Comparison of ENCODE assay signal across 26 mouse cellular contexts in genomic region chr14:102013238-102013637, GRCm38 (mm10).
A peak's percentile ranks its signal among the peaks of the same experiment; 100 is the strongest.
DNase-seq lines count a peak whose midpoint lies in the region; ATAC-seq and TF ChIP-seq lines count a peak whose summit lies in the region.
"Had no signal": no experiment of that assay in that cellular context is flagged by ENCODE, and none has a peak within 500 bp of the region (broad histone marks: within the 10 kb centered on the region; RNA-seq: fewer than 3 reads in every experiment).

No protein-coding gene starts in this region.

- no peak overlapping the region for H3K27ac ChIP-seq in kidney, adult 2 months (ENCODE audit: insufficient read depth, low read depth, low read length)
- no peak overlapping the region for H3K27ac ChIP-seq in kidney, embryonic 14.5 days (ENCODE audit: low read depth, low read length)
- no peak overlapping the region for H3K27ac ChIP-seq in liver, postnatal 0 days (ENCODE audit: low read depth)
- no peak overlapping the region for H3K27ac ChIP-seq in intestine, embryonic 16.5 days (ENCODE audit: low read length)
- H3K27ac ChIP-seq: heart, embryonic 10.5 days; heart, embryonic 15.5 days; hindbrain, embryonic 13.5 days; layer of hippocampus, adult 2 months; limb, embryonic 10.5 days; limb, embryonic 15.5 days; midbrain, embryonic 12.5 days; neural tube, embryonic 13.5 days had no signal

- no peak overlapping the region for H3K4me3 ChIP-seq in kidney, adult 2 months (ENCODE audit: insufficient read depth, low read depth, low read length)
- H3K4me3 ChIP-seq in kidney, embryonic 14.5 days (ENCODE audit: low read length) = no peak overlapping the region
- no peak overlapping the region for H3K4me3 ChIP-seq in liver, postnatal 0 days (ENCODE audit: low read depth, low read length)
- no peak overlapping the region for H3K4me3 ChIP-seq in intestine, embryonic 16.5 days (ENCODE audit: low read length)
- H3K4me3 ChIP-seq: erythroblast, embryonic 14.5 days; heart, embryonic 10.5 days; heart, embryonic 15.5 days; hindbrain, embryonic 13.5 days; layer of hippocampus, adult 2 months; limb, embryonic 10.5 days; limb, embryonic 15.5 days; midbrain, embryonic 12.5 days; neural tube, embryonic 13.5 days had no signal

- H3K9ac ChIP-seq in kidney, embryonic 14.5 days (ENCODE audit: low read depth, low read length) = no peak overlapping the region
- no peak overlapping the region for H3K9ac ChIP-seq in liver, postnatal 0 days (replicated peaks)
- no peak overlapping the region for H3K9ac ChIP-seq in intestine, embryonic 16.5 days (ENCODE audit: low read depth, low read length)
- H3K9ac ChIP-seq: heart, embryonic 15.5 days; hindbrain, embryonic 13.5 days; limb, embryonic 15.5 days; midbrain, embryonic 12.5 days; neural tube, embryonic 13.5 days had no signal

- no peak for TF ChIP-seq CTCF in kidney, adult 2 months (conservative IDR thresholded peaks at IDR 0.05; ENCODE audit: insufficient read depth, insufficient read length, low read depth, low read length)
- TF ChIP-seq CTCF in liver, postnatal 0 days (IDR thresholded peaks at IDR 0.05; ENCODE audit: low read depth) = no peak

- no peak overlapping the region for H3K4me2 ChIP-seq in kidney, embryonic 14.5 days (replicated peaks; ENCODE audit: low read depth, low read length)
- no peak overlapping the region for H3K4me2 ChIP-seq in liver, postnatal 0 days (ENCODE audit: low read depth, low read length)
- H3K4me2 ChIP-seq in intestine, embryonic 16.5 days (ENCODE audit: low read depth, low read length) = no peak overlapping the region
- H3K4me2 ChIP-seq: heart, embryonic 15.5 days; hindbrain, embryonic 13.5 days; limb, embryonic 15.5 days; midbrain, embryonic 12.5 days; neural tube, embryonic 13.5 days had no signal

- H3K4me1 ChIP-seq in kidney, adult 2 months (ENCODE audit: control insufficient read depth, insufficient read depth, low read length) = peaks cover 3% of the 10 kb centered on the region
- no peaks in the 10 kb centered on the region for H3K4me1 ChIP-seq in kidney, embryonic 14.5 days (ENCODE audit: control insufficient read depth, insufficient read depth, low read length)
- no peaks in the 10 kb centered on the region for H3K4me1 ChIP-seq in liver, postnatal 0 days (ENCODE audit: insufficient read depth)
- H3K4me1 ChIP-seq in intestine, embryonic 16.5 days (ENCODE audit: control insufficient read depth, insufficient read depth, low read length) = 0 out of 2 replicates have a peak, but pooled peaks cover 5% of the 10 kb centered on the region
- H3K4me1 ChIP-seq: heart, embryonic 10.5 days; heart, embryonic 15.5 days; hindbrain, embryonic 13.5 days; limb, embryonic 10.5 days; midbrain, embryonic 12.5 days; neural tube, embryonic 13.5 days had no signal

- peak; percentile 34 for DNase-seq in kidney, adult 2 months
- DNase-seq in liver, postnatal 0 days = peak; percentile 30
- DNase-seq in liver = no peak
- no peak for DNase-seq in cerebellum, postnatal 14 days
- DNase-seq in layer of hippocampus, adult 9-11 months = no peak
- DNase-seq: adrenal gland, postnatal 25 days; B cell, adult 2 months; cerebellum, adult 11-12 months; cerebellum, adult 9-11 months; gastrocnemius, postnatal 10 days; heart, adult 11 months; heart, postnatal 36 days; lung, postnatal 36 days; right cerebral cortex, postnatal 4 days had no signal

- TF ChIP-seq POLR2A in kidney, adult 2 months (IDR thresholded peaks at IDR 0.05; ENCODE audit: low read depth, low read length) = no peak

- no peak for ATAC-seq in kidney, embryonic 14.5 days (ENCODE audit: low FRiP score, low TSS enrichment)
- peak; percentile 92 for ATAC-seq in liver, postnatal 0 days
- ATAC-seq in intestine, embryonic 16.5 days = peak; percentile 74
- ATAC-seq: forebrain, embryonic 16.5 days had no signal

- no peaks in the 10 kb centered on the region for H3K36me3 ChIP-seq in kidney, adult 2 months (ENCODE audit: control insufficient read depth, insufficient read depth, low read length)
- no peaks in the 10 kb centered on the region for H3K36me3 ChIP-seq in kidney, embryonic 14.5 days (ENCODE audit: control insufficient read depth, insufficient read depth, low read length)
- H3K36me3 ChIP-seq in liver, postnatal 0 days (replicated peaks; ENCODE audit: insufficient read depth, low read length) = no peaks in the 10 kb centered on the region
- no peaks in the 10 kb centered on the region for H3K36me3 ChIP-seq in intestine, embryonic 16.5 days (ENCODE audit: control insufficient read depth, insufficient read depth, low read length)
- H3K36me3 ChIP-seq: heart, embryonic 10.5 days; heart, embryonic 15.5 days; hindbrain, embryonic 13.5 days; limb, embryonic 10.5 days; limb, embryonic 15.5 days; midbrain, embryonic 12.5 days; neural tube, embryonic 13.5 days had no signal

- no peak for TF ChIP-seq EP300 in liver, postnatal 0 days (IDR thresholded peaks at IDR 0.05; ENCODE audit: low read depth)

- no peaks in the 10 kb centered on the region for H3K9me3 ChIP-seq in kidney, embryonic 14.5 days (ENCODE audit: control insufficient read depth, low read length)
- H3K9me3 ChIP-seq in liver, postnatal 0 days (ENCODE audit: low read length) = no peaks in the 10 kb centered on the region
- H3K9me3 ChIP-seq in intestine, embryonic 16.5 days (ENCODE audit: control insufficient read depth, low read length) = no peaks in the 10 kb centered on the region
- H3K9me3 ChIP-seq: heart, embryonic 10.5 days; heart, embryonic 15.5 days; hindbrain, embryonic 13.5 days; limb, embryonic 10.5 days; limb, embryonic 15.5 days; midbrain, embryonic 12.5 days; neural tube, embryonic 13.5 days had no signal

- 35% methylated on average over 3 of the region's 3 CpGs for WGBS in kidney, adult 2 months
- 62% methylated on average over 3 of the region's 3 CpGs for WGBS in kidney, embryonic 14.5 days
- 54% methylated on average over 3 of the region's 3 CpGs for WGBS in liver, postnatal 0 days (ENCODE audit: insufficient replicate concordance)
- WGBS in intestine, embryonic 16.5 days = 40% methylated on average over 3 of the region's 3 CpGs

- H3K27me3 ChIP-seq in kidney, adult 2 months (replicated peaks; ENCODE audit: control insufficient read depth, insufficient read depth, low read length) = no peaks in the 10 kb centered on the region
- no peaks in the 10 kb centered on the region for H3K27me3 ChIP-seq in kidney, embryonic 14.5 days (ENCODE audit: control insufficient read depth, insufficient read depth, low read length)
- no peaks in the 10 kb centered on the region for H3K27me3 ChIP-seq in liver, postnatal 0 days (ENCODE audit: insufficient read depth, low read length)
- no peaks in the 10 kb centered on the region for H3K27me3 ChIP-seq in intestine, embryonic 16.5 days (replicated peaks; ENCODE audit: control insufficient read depth, insufficient read depth, low read length)
- H3K27me3 ChIP-seq: heart, embryonic 15.5 days; hindbrain, embryonic 13.5 days; limb, embryonic 15.5 days; midbrain, embryonic 12.5 days; neural tube, embryonic 13.5 days had no signal

Comparison
In these comparisons a context has a peak if more than half of its experiments do, and no peak if none do; other contexts are left out.
1. DNase-seq: peak in kidney, adult 2 months (single experiment) and liver, postnatal 0 days (single experiment); none in liver (single experiment), cerebellum, postnatal 14 days (0 of 2) and layer of hippocampus, adult 9-11 months (single experiment).